Mouse (Mus musculus) lung, adult 2 months (tissue): Measurements from ENCODE around the gene Cenpo.

Experiments
- CTCF ChIP-seq: fragments of 200-500 bp; IDR thresholded peaks from 2 replicates; pipeline ENCODE4 v1.5.1; 2011; ENCODE audit warnings: mild to moderate bottlenecking, low read length, control low read depth; ENCODE audit not compliant: insufficient read depth
- POLR2A ChIP-seq: fragments of 200-500 bp; IDR thresholded peaks from 2 replicates; pipeline ENCODE4 v1.6.1; 2011; ENCODE audit warnings: low read depth, mild to moderate bottlenecking, control low read depth, low read length, borderline replicate concordance; ENCODE audit errors: extremely low read depth

GRCm38 (mm10) chr12:4193025-4193740 is 40.9 kb downstream of the Cenpo start:
- TF ChIP-seq POLR2A (no peak), CTCF (no peak)
